ENCODE assay signal across 10 mouse cellular contexts in the genomic region with DNA sequence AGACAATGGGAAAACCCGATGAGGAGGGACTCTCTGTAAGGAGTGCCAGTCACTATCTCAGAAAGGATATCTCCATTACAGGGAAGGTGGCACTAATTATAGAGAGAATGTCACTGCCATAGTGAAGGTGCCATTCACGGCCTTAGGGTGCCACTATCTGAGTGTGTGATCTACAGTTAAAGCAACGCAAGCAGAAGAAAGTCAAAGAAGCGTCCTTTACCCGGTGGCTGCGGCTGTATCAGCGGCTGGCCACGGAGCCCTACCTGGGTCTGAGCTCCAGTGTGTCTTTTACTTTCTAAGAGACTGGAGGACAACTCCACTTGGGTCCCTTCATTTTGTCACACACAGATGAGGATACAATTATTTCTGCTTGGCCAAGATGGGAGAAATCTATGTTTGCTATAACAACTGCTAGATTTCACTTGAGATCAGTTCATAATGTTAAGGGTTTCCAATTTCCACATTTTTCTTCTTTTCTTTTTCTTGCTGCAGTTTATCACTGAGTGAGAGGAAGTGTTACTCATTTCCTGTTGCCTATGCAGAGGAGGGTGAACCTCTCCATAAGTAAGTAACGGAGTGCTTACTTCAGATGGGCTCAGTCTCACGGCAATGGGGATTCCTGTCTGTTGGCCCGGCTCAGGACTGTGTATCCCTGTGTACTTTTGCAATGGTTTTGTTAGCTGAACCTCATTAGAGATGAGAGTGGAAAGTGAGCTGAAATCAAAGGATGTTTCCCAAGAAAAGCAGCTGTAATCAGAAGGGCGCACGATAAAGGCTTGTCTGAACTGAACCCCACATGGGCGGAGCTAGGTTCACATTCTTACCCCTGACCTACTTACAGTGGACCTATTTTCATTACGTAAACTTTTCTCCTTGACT. TPM values are rescaled to one million over a fixed set of nuclear protein-coding genes. Genes with fewer than 3 reads are reported as not detected.
DNase-seq lines count a peak whose midpoint lies in the region; ATAC-seq lines count a peak whose summit lies in the region.
"Had no signal": no experiment of that assay in that cellular context is flagged by ENCODE, and none has a peak within 500 bp of the region (broad histone marks: within the 10 kb centered on the region; RNA-seq: fewer than 3 reads in every experiment).

No protein-coding gene starts in this region.

- H3K4me2 ChIP-seq in lung, embryonic 15.5 days, result no peak overlapping the region
- H3K4me2 ChIP-seq in liver, embryonic 13.5 days, result peak overlapping the region; percentile 22
- H3K4me2 ChIP-seq: limb, embryonic 13.5 days had no signal

- H3K4me3 ChIP-seq in lung, embryonic 15.5 days, result no peak overlapping the region
- H3K4me3 ChIP-seq in liver, embryonic 13.5 days (replicated peaks), result no peak overlapping the region
- H3K4me3 ChIP-seq: limb, embryonic 13.5 days had no signal

- H3K27ac ChIP-seq in lung, embryonic 15.5 days, result no peak overlapping the region
- no peak overlapping the region for H3K27ac ChIP-seq in liver, embryonic 13.5 days
- H3K27ac ChIP-seq: limb, embryonic 13.5 days had no signal

- whole genome bisulfite sequencing in lung, embryonic 15.5 days, result 67% methylated on average over 15 of the region's 15 CpGs
- WGBS in liver, embryonic 13.5 days (ENCODE audit: insufficient replicate concordance), result 24% methylated on average over 15 of the region's 15 CpGs

- no peak overlapping the region for H3K9ac ChIP-seq in lung, embryonic 15.5 days
- H3K9ac ChIP-seq in liver, embryonic 13.5 days, result no peak overlapping the region
- H3K9ac ChIP-seq: limb, embryonic 13.5 days had no signal

- DNase-seq in lung, adult 18-20 months, result no peak
- DNase-seq in liver, embryonic 13.5 days, result no peak
- DNase-seq in thymus, postnatal 10 days (ENCODE audit: low spot score in 2 of 2), result peak; percentile 61 to 64
- no peak for DNase-seq in spleen, postnatal 14 days (ENCODE audit: low spot score in 2 of 2)
- no peak for DNase-seq in layer of hippocampus, postnatal 36 days
- DNase-seq in right cerebral cortex, postnatal 10 days (ENCODE audit: low spot score in 2 of 2), result no peak
- DNase-seq: kidney, adult 2 months had no signal

- H3K36me3 ChIP-seq in lung, embryonic 15.5 days, result peaks cover 11% of the 10 kb centered on the region
- peaks cover 7% of the 10 kb centered on the region; the same call in 1 of the 2 replicates for H3K36me3 ChIP-seq in liver, embryonic 13.5 days

- 0 out of 2 replicates have a peak, but pooled peaks cover 5% of the 10 kb centered on the region for H3K4me1 ChIP-seq in lung, embryonic 15.5 days
- peaks cover 37% of the 10 kb centered on the region for H3K4me1 ChIP-seq in liver, embryonic 13.5 days (replicated peaks)

- peak; percentile 52; the same call in 1 of the 2 replicates for ATAC-seq in lung, embryonic 15.5 days (ENCODE audit: borderline replicate concordance, extremely low read depth, low FRiP score, low TSS enrichment)
- ATAC-seq in activated CD4-positive, CD25-positive, alpha-beta regulatory T cell, adult 4 months, result peak; percentile 73
- peak; percentile 70 for ATAC-seq in liver, embryonic 13.5 days (ENCODE audit: low read depth)

- no peaks in the 10 kb centered on the region for H3K27me3 ChIP-seq in lung, embryonic 15.5 days
- H3K27me3 ChIP-seq in liver, embryonic 13.5 days, result no peaks in the 10 kb centered on the region
- H3K27me3 ChIP-seq: limb, embryonic 13.5 days had no signal

- H3K9me3 ChIP-seq in lung, embryonic 15.5 days, result no peaks in the 10 kb centered on the region
- H3K9me3 ChIP-seq in liver, embryonic 13.5 days (replicated peaks), result no peaks in the 10 kb centered on the region
- H3K9me3 ChIP-seq: limb, embryonic 13.5 days had no signal

RNA-seq across cellular contexts. Expression of gene D16Ertd472e, which starts 13.2 kb away (rescaled TPM):
- 15.6 and 17.2 TPM in 2 replicates for polyA plus RNA-seq in lung, embryonic 15.5 days (2015; fragmentation: Nextera tagmentation; extraction: Ambion mirVana)
- polyA plus RNA-seq in activated CD4-positive, CD25-positive, alpha-beta regulatory T cell, adult 4 months (2017; shearing (Covaris generic)), result 10 to 100 TPM; 52.1 to 55.1 TPM
- polyA plus RNA-seq in liver, embryonic 13.5 days (2015; fragmentation: Nextera tagmentation; extraction: Ambion mirVana), result 6.0 and 6.4 TPM in 2 replicates
- 10 to 100 TPM; 13.4 to 15.0 TPM for total RNA-seq in layer of hippocampus, postnatal 36 days (2021)

Comparison
In these comparisons a context has a peak if more than half of its experiments do, and no peak if none do; other contexts are left out.
1. DNase-seq: peak in thymus, postnatal 10 days (2 of 2); none in lung, adult 18-20 months (0 of 2), liver, embryonic 13.5 days (single experiment), spleen, postnatal 14 days (0 of 2), layer of hippocampus, postnatal 36 days (0 of 2) and right cerebral cortex, postnatal 10 days (0 of 2).
2. Peak in every context shown above with its lines, with median percentiles within 50 percentile points of each other: ATAC-seq.